Mouse (Mus musculus) cerebellum, postnatal 14 days (tissue): ENCODE measurements around the gene Ptprd.
A peak's percentile ranks its signal among the peaks of the same experiment; 100 is the strongest.
"Not testable (repeated sequence)": the region's sequence is repeated elsewhere in the genome, so short reads cannot be mapped to it uniquely, and the experiment has no call there.

Experiments used
- DNase-seq, 2 experiments: peaks; one replicate each; pipeline ENCODE4 v3.0.0; 2021; ENCODE audit warnings: mixed read lengths in 2 of 2

Gene Ptprd

DNA sequence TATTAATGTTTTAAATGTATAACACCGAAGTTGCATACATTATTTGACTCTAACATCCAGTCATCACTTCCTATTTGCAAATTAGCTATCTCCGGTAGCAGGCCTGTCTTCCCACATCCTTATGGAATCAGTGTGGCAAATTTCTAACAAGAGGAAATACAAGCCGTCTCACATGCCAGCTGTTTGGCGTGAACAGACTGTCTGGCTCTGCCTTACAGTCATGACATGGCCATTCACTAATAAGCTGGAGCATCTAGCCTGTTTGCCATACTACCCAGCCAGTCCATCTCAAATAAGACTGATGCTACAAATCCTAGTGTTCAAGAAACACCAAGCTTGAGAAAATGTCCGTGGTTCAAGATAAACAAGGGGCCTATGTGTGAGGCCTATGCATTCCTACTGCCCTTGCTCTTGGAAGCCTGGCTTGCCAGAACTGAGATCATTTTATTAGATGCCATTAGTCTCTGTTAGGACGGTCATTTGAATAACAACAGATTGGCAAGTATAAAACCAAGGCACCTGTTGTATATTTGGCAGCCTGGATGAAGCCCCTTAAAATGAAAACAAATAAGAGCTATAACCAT, 1773.2 kb downstream of the Ptprd start:
- no peak for DNase-seq

DNA sequence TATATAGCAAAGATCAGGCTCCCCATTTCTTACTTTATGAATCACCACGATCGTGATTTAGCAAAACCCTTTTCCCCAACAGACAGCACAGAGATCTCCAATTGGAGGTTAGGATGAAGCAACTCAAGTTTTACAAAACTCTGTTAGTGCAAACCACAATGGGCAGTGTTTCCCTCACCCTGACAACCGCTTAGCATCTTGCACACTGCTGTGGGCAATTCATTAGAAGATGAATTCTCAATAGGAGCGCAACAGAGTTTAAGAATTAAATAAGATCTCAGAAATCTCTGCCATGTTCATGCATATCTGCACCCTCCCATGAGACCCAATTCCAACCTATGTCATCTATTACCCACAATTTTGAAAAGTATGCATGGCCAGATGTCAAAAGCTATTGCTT, 1773.7 kb downstream of the Ptprd start:
- no peak for DNase-seq

DNA sequence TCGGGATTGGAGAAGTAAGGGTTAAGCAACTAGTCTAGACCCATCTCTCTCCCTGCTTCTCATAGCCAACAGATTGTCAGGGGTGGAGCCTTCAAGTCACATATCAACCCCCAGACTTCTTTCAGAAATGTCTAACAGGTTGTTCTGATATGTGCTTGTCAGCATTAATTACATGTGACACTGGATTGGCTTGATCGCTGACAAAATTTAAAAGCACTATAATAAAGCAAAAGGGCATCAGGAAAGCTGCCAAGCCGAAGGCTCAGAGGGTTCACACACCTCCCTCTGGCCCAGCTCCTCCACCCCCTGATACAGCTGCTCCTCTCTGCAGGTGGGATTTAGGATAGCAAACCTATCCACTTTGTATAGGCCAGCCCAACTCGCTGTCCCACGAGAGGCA, 1775.8 kb downstream of the Ptprd start:
- DNase-seq = no peak

DNA sequence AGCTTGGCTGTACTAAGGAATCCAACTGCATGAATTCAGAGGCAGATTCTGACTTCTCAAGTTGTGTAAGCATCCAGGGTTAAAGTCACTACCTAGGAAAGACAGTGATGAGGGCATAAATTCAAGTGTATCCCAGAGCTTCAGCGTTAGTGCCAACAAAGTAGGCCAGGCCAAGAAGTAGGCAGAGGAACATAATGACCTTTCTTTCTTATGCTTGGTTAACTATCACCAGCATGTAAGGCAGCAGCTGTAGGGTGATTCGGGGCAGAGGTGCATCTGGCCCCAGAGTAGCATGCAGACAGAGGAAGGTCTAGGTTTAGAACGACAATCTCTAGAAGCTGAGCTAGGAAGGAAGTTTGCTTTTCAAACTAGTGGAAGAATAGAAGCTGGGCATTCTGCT, 1782.0 kb downstream of the Ptprd start:
- DNase-seq = no peak

DNA sequence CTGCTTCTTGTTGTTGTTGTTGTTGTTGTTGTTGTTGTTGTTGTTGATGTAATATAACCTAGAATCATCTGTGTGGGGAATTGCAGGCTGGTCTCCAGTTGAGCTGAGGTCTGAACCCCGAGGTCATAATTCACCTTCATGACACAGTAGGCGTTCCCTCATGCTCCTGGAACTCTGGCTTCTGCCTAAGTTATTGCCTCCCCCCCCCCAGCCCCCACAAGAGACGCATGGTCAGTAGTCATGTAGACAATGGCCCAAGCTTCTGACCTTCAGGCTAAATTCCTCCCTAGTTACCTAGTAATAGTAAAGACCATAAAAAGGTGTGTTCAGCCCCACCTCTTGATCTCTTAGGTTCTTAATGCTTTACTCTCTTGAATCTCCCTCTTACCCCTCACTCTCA, 1784.7 kb downstream of the Ptprd start:
- not testable (repeated sequence) for DNase-seq

DNA sequence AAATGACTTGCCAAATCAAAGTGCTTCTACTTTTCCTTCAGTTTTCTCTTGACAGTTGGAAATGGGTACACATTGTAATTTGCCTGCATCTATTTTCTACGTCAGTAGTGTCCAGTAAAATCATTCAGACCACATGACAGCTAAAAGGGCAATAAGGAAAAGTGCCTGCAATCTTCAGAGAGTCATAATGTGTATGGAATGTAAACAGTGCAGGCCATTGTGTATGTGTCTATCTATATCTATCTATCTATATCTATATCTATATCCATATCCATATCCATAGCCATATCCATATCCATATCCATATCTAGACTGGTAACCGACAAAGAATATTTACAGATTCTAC, 1786.6 kb downstream of the Ptprd start:
- no peak for DNase-seq

DNA sequence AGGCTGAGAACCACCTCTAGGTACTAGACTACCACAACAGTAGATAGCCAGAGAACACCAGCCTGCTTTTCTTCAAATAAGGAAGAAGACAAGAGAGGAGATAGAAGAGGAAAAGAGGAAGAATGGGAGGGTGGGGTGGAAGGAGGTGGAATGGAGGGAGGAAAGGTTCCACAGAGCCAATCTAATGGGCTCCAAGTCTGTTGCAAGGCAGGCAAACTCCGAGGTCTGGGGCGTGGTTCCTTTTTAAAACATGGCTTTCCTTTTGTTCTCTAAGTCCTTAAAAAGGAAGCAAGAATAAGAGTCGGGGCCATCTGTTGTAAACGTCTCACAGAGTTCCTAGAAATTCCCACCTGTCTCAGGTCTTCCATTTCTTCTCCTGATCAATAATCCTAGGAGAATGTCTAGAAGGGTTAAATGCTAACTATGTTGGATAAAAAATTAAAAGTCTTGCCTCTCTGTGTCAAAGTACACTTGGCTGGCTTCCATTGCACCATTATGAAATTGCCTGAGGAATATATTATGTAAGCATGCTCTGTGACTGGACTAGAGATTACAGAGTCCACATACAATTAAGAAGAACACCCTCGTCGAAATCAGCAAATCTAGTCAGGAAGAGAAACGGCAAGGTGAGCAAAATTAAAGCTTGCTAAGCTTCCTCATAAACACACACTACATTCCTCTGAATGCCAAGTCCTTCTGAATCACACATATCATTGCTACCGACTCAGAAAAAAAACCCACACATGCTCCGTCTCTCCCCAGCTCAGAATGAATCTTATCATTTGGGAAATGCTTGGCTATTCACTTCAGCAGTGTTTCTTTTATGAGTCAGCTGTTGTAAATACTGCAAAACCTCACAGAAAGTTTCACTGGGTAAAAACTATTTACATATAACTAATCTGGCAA, 1787.2 kb downstream of the Ptprd start:
- DNase-seq = no peak

DNA sequence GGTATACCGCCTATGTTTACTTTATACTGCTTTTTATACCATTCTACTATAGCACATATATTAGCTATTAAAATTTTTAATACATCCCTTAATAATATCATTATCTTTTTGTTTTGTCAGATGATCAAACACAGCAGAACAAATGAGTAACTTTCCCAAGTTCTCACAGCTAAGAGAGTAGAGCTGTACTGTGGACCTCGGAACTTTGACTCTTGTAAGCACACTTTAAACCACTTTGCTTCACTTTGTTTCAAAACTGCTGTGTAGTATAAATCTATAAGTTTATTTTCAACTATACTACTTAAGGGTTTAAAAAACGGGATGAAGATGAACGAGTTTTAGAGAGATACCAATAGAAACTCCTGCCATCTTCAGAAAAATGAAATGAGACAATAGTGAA, 1789.6 kb downstream of the Ptprd start:
- no peak for DNase-seq

DNA sequence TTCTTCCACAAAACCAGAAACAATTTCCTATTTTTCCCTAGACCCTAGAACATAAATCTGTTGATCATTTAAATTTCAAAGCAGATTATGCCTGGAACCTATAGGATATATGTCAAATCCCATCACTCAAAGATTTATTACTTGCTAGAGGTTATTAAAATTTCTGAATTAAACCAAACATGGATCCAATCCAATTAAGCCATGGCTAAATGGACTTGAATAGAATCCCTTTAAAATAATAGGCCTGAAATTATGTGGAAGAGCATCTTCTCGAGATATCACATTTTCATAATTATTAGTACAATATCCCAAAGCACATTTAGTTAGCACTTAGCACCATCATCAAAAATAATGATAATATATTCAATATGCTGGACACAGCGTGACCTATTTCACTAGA, 1792.1 kb downstream of the Ptprd start:
- DNase-seq = no peak

DNA sequence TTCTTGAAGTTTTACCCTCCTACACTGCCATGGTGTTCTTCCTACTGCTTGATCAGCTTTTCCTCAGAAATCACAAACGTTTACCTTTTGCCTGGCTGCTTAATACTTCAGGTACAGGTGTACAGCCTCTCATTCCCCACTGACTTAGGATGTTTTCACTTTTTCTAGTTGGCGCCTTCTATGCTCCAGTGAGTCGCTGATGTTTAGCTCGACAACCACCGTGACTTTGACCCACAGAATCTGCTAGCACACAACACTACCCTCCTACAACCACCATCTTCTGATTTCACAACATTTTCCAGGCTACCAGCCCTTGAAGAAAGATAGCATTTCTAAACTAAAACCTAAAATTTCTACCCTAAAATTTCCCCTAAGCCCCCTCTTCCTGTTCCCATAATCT, 1794.1 kb downstream of the Ptprd start:
- DNase-seq = no peak

DNA sequence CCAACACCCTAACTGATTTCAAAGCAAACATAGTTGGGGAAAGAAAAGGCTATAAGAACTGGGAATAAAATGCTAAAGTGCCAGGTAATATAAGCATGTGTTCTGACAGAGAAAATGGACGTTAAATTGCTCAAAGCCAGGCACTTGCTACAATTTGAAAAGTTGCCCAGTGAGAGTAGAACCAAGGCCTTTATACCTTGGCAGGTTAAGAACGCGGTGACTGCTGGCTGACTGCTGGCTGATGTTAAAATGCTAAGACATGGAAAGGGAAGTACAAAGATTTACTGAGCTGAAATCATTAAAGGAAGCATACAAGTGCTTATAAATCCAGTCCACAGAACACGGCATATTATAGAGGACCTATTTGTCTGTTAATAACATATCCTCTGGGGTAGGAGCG, 1796.1 kb downstream of the Ptprd start:
- no peak for DNase-seq

DNA sequence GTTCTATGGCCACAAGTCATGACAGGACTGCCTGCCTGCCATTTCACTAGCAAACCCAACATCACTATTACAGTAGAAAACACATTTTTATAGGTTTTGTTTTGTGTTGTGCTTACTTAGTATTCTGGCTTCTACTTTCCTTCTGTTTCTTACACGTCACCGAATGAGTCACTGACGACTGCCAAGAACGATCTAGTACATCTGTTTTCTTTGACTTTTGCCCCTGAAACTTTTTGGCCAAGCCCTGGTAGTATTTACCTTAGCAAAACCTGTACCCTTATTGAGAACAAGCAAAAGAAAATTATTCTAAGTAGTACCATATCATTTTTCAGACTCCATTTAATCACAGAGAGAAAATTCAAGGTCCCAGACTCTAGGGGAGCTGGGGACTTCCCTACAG, 1797.2 kb downstream of the Ptprd start:
- DNase-seq = no peak

DNA sequence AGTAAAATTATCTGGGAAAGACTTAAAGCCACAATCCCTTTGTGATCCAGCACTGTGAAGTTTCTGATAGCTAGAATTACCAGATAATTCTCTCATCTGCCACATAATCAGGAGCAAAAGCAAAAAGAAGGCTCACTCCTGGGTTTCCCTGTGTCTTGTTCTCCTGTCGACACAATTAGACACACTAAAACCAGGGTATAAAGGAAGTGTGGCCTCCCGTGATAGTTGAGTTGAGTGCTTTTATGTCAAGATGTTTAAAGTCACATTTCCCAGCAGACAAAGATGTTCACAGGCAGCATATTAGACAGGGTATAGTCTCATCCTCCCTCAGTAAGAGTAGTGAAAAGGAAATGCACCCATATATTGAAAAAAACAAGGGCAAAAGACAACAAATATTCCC, 1801.7 kb downstream of the Ptprd start:
- no peak for DNase-seq

DNA sequence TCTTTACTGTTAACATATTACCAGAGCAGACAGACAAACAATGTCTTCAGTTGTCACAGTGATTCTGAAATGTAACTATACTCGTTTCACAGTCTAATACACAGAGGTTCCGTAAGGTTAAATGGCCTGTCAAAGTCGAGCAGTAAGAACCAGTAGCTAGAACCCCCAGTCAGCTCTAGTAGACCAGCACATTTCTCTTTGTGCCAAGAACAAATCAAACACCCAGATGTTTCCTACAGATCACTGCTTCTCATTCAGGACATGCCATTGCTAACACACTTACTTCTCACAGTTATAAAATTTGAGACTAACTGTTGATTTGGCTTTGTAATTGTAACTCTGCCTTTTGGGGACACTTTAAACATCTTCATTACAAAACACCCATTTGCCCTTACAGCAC, 1802.6 kb downstream of the Ptprd start:
- no peak for DNase-seq

DNA sequence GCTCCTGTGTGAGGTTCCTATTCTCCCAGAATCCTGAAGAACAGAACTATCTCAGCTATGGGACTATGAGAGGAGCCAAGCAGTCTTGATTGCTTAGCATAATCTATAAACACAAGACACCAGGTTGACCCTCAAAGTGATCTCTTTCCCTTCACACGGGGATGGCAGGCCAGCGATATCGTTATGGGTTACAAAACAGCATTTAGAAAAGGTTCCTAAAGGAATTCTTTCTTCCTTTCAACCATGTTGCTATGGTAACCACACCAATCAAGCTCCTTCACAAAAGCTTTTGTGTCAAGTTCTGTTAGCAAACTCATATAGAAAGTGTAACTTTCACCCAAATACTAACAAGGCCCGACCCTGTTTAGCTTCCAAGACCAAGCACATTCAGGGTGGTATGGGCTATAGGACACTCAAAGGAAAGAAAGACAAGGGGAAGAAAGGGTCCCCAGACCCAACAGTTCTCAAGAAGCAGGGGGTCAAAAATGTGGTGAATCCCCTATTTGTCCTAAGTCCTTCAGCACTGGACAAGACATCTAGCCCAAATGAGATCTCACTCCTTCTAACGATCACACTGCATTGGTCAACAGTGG, 1805.8 kb downstream of the Ptprd start:
- no peak for DNase-seq

DNA sequence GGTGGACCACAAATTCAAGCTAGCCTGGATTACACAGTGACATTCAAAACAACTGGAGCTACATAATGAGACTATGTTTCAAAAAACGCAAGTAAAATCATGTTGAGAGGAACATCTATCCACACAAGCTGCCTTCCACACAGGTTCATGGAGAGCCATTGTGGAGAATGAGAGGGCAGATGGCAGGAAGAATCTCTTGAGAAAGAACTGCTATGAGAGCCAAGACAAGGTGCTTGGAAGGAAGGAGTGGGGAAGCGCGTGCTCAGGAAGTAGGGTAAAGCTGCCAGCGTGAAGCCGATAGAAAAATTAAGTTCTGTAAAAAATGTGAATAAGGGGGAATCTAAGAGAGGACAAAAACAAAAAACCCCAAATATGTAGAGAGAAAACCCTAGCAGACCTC, 1808.5 kb downstream of the Ptprd start:
- peak; percentile 20 to 45 for DNase-seq

DNA sequence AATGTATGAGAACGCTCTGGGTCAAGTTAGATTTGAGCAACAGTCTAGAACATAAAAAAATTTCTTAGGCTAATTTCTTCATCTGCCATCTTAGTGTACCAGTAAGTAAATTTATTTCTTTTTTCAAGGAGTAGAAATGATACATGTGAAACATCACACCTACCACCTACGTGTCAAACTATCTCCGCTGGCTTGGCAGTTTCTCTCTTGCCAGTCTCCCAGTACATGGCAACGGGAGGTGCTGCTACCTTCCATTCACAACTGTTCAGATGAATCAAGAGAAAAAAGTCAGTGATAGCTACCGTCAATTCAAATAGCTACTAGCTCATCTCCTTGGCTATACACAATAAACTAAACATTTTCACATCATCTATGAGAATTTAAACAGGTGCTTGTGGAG, 1823.9 kb downstream of the Ptprd start:
- DNase-seq = no peak

DNA sequence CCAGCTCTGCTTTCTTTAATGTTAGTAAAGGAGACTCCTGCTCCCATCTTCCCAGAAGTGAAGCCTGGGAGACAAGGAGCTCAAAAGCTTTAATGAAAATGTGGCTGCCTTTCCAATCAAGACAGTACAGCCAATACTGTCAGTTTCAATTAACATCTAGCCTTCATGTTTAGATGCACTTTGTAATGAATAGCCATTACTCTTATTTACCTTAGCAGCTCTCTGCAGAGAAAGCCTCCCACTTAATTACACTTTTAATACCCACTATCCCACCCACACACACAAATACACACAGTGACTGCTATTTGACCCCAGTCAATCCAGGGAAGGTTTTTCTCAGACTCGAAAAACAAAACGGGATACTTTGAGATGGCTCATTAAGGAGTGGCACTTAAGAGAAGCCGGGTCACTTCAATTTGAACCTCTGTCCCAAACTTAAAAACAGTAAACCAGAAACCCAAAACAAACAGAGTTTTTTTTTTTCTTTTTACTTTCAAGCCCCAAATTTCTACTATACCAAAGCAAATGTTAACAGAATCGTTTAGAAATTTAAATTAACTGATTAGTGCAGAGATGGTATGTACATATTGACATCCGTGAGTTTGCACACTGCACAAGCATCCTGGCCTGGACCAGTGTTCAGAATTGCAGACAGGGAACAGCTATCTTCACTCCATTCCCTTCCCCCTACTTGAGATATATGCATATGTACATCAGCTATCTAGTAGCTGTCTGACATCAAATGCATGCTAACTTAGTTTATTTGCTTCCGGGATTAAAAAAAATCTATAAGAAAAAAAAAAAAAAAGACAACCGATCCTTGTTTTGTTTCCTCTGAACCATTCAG, 1824.6 kb downstream of the Ptprd start:
- DNase-seq = no peak

DNA sequence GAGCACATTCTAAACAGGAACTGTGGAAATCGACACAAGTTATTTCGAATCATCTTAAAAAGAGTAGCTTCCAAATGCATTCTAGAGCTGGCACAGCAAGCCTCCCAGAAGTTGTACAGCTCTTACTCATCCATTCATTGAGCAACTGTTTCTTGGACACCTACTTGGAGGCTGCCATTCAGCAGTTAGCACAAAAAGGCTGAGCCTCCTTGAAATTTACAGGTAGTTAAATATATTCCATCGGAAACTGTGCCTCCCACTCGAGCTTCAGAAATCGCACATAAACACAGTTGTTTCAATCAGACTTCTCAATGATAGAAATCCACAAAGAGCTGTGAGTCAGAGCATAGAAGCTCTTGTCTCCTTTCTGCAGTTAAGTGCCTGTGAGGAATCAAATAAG, 1825.9 kb downstream of the Ptprd start:
- DNase-seq = no peak

DNA sequence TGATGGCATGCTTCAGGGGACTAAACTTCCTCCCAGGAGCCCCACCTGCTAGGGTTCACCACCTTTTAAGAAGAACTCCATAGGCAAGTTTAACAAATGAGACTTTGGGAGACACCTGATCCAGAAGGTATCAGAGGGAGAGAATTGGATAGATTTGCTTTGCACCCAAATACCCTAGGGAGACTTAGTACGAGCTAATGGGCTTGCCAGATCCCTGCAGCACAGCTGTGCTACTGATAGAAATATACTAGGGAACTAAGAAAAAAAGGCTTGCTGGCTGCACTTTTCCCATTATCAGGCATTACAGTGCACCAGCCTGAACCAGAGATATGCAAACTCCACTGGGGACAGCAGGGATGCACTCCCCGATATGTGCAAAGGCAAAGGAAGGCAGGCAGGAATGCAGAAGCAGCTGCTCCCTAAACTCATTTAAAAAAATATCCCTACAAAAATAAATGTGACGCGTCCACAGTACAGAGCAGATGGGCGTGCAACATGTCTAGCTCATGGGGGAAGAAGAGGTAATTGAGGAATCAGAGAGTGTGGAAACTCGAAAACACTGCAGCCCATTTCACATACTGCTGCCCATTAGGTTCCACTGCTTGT, 1831.3 kb downstream of the Ptprd start:
- no peak for DNase-seq

DNA sequence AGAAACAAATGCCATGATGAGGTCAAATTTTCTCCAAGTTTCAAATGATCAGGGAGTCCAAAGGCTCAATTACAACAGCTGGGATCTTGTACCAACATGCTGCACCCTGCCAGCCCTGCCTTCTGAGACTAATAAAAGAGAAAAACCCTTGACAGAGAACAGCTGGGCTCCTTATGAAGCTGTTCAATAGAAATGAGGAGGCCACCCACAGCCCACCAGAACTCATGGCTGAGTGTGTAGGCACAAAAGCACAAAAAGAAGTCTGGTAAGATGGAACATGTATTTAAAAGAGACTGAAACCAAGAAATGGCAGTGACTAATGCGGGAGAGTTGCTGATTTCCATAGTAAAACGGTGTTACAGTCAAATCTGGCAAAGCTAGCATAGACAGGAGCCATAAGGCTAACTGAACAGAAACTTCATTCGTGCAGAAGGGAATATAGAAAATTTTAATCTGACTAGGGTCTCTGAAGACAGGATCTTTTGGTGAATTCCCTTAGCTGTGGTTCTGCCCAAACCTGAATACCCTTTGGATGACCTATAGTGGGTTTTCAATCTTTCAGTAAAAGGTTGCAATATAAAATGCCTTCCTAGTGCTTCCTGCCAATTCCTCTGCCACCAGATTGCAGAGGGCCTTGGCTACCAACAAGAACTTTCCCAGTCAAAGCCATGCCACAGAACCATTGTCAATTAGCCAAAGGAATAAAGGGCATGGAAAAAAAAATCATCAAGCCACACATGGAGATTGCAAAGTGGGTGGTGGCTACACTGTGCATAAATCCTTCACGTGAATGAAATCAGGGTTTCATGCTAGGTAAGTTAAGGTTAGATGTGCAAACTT, 1841.5 kb downstream of the Ptprd start:
- peak; percentile 37 to 65 for DNase-seq

DNA sequence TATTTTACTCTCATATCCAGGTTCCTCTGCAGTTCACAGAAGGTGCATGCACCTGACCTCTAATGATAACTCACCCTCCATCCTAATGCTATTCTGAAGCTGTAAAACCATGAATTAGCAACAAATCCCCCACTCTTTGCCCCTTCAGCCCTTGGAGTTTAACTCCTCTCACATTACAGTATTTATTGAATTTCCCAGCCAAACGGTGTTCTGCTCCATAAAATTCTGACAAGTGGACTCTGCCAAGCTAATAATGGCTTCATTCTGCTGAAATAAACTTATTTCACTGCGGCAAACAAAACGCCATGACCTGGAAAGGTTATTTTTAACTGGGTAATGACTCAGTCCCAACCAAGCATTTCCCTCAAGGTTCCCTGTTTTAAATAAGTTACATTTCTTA, 1842.7 kb downstream of the Ptprd start:
- no peak for DNase-seq
